Mouse (Mus musculus) embryonic facial prominence, embryonic 14.5 days (tissue): ENCODE results near the gene Kpna3. TPM values are rescaled to one million over a fixed set of nuclear protein-coding genes. Genes with fewer than 3 reads are reported as not detected.
A peak's percentile ranks its signal among the peaks of the same experiment; 100 is the strongest.

Source experiments
- ATAC-seq: fragments of 200-750 bp; cut with Nextera tagmentation; 2 replicates; pipeline ENCODE4 v1.8.0; 2017; ENCODE audit warnings: low read depth, moderate number of reproducible peaks, moderate TSS enrichment
- DNase-seq: peaks from one replicate; pipeline ENCODE4 v3.0.0-alpha.2; 2015; ENCODE audit warnings: low spot score
- H3K27ac ChIP-seq: fragments of 300-500 bp; sonication (generic); replicated peaks from 2 replicates; pipeline ENCODE4 v1.5.1; 2014; ENCODE audit warnings: low read depth, mild to moderate bottlenecking, low read length, moderate library complexity
- H3K27me3 ChIP-seq: fragments of 300-500 bp; sonication (generic); replicated peaks from 2 replicates; pipeline ENCODE4 v1.6.1; 2014; ENCODE audit warnings: low read length; ENCODE audit not compliant: control insufficient read depth, insufficient read depth
- H3K36me3 ChIP-seq: fragments of 300-500 bp; sonication (generic); 2 replicates; pipeline ENCODE4 v1.6.1; 2014; ENCODE audit warnings: low read length, mixed read lengths; ENCODE audit not compliant: control insufficient read depth, insufficient read depth
- H3K4me1 ChIP-seq: fragments of 300-500 bp; sonication (generic); 2 replicates; pipeline ENCODE4 v1.6.1; 2014; ENCODE audit warnings: antibody characterized with exemption, low read length; ENCODE audit not compliant: control insufficient read depth, insufficient read depth
- H3K4me2 ChIP-seq: fragments of 300-500 bp; sonication (generic); 2 replicates; pipeline ENCODE4 v1.6.1; 2014; ENCODE audit warnings: low read depth, mild to moderate bottlenecking, low read length, moderate library complexity, mixed read lengths
- H3K4me3 ChIP-seq: fragments of 300-500 bp; sonication (generic); 2 replicates; pipeline ENCODE4 v1.5.1; 2014; ENCODE audit warnings: low read depth, mild to moderate bottlenecking, low read length
- H3K9ac ChIP-seq: fragments of 300-500 bp; sonication (generic); 2 replicates; pipeline ENCODE4 v1.6.1; 2014; ENCODE audit warnings: low read depth, mild to moderate bottlenecking, low read length, moderate library complexity, mixed read lengths
- H3K9me3 ChIP-seq: fragments of 300-500 bp; sonication (generic); 2 replicates; pipeline ENCODE4 v1.6.1; 2016; ENCODE audit warnings: low read length; ENCODE audit not compliant: control insufficient read depth
- WGBS: fragments of 180-500 bp; shearing (Covaris S2); extraction: QIAGEN DNeasy Blood & Tissue Kit; methylation state at CpG from one replicate; pipeline ENCODE4 v1.1.7; 2014; 5-methylcytosine and 5-hydroxymethylcytosine counted together
- polyA plus RNA-seq: library from polyadenylated mRNA; unstranded; fragments of >200 nt; fragmentation: Nextera tagmentation; extraction: Ambion mirVana; gene quantifications from 2 replicates; pipeline ENCODE4 v1.2.1, GENCODE M21; 2014

The Kpna3 gene
- polyA plus RNA-seq, 1 experiment from 2014 or later = 59.1 TPM

GRCm38 (mm10) chr14:61414199-61414598 is 25.5 kb downstream of the Kpna3 start:
- Histone ChIP-seq H3K4me2 (no peak overlapping the region), H3K9ac (no peak overlapping the region), H3K27ac (no peak overlapping the region), H3K4me3 (no peak overlapping the region), H3K4me1 (peaks cover 9% of the 10 kb centered on the region; the same call in 1 of the 2 replicates), H3K9me3 (no peaks in the 10 kb centered on the region), H3K27me3 (no peaks in the 10 kb centered on the region), H3K36me3 (no peaks in the 10 kb centered on the region)
- DNase-seq (no peak), ATAC-seq (no peak)
- 49% methylated on average over 5 of the region's 5 CpGs for WGBS

- no peaks in the 10 kb centered on the region for H3K9me3 ChIP-seq
- ATAC-seq (no peak), DNase-seq (peak; percentile 16)
- H3K4me1 ChIP-seq = peaks cover 9% of the 10 kb centered on the region; the same call in 1 of the 2 replicates
- no peak overlapping the region for H3K4me2 ChIP-seq
- WGBS = 63% methylated on average over 3 of the region's 3 CpGs
- H3K36me3 ChIP-seq = no peaks in the 10 kb centered on the region
- H3K4me3 ChIP-seq = no peak overlapping the region
- H3K27me3 ChIP-seq = no peaks in the 10 kb centered on the region
- no peak overlapping the region for H3K9ac ChIP-seq
- no peak overlapping the region for H3K27ac ChIP-seq
These were observed 26.0 kb downstream of the Kpna3 start for GRCm38 (mm10) chr14:61413686-61414085.

DNA sequence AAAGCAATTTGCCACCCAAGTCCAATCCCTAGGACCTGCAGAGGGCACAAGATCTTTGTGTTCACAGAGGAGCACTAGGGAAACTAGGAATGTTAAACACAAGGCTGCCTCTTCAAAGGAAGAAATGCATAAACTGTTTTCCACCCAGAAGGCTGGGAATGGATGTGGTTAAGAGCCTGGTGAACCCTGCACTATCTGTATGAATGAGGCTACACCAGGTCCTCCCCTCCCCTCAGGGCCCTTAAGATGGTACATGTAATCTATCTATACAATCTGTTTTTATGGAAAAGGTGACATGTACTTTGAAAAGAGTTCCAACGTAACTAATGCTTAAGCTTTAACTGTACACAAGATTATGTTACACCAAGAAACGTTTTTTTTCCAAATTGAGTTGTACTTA is 29.7 kb downstream of the Kpna3 start:
- no peaks in the 10 kb centered on the region for H3K9me3 ChIP-seq
- no peak overlapping the region for H3K4me2 ChIP-seq
- WGBS = 41% methylated on average over 2 of the region's 2 CpGs
- H3K36me3 ChIP-seq = no peaks in the 10 kb centered on the region
- peaks cover 3% of the 10 kb centered on the region; the same call in 1 of the 2 replicates for H3K4me1 ChIP-seq
- DNase-seq (no peak), ATAC-seq (no peak)
- no peaks in the 10 kb centered on the region for H3K27me3 ChIP-seq
- H3K4me3 ChIP-seq = no peak overlapping the region
- H3K27ac ChIP-seq = no peak overlapping the region
- H3K9ac ChIP-seq = no peak overlapping the region

DNA sequence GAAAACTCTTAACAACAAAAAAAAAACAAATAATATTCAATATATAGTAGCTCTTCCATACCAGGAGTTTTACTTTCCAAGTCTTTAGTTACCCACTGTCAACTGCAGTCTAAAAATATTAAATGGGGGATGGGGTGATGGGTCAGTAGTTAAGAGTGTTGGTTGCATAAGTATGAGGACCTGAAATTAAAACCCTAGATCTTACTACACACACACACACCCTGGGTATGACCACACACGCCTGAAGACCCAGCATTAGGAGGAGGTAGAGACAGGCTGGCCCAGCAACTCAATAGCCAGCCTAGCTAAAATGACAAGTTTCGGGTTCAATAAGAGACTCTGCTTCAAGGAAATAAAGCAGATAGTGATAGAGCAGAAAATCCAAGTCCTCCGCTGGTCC is 32.6 kb downstream of the Kpna3 start:
- H3K9ac ChIP-seq = no peak overlapping the region
- H3K4me2 ChIP-seq = no peak overlapping the region
- peaks cover 3% of the 10 kb centered on the region; the same call in 1 of the 2 replicates for H3K4me1 ChIP-seq
- H3K4me3 ChIP-seq = no peak overlapping the region
- WGBS = 94% methylated on average over 3 of the region's 3 CpGs
- no peak for ATAC-seq
- no peak for DNase-seq
- H3K36me3 ChIP-seq = peaks cover 3% of the 10 kb centered on the region
- no peaks in the 10 kb centered on the region for H3K9me3 ChIP-seq
- H3K27me3 ChIP-seq = no peaks in the 10 kb centered on the region
- no peak overlapping the region for H3K27ac ChIP-seq

- Histone ChIP-seq H3K36me3 (peaks cover 13% of the 10 kb centered on the region), H3K27ac (no peak overlapping the region), H3K9me3 (no peaks in the 10 kb centered on the region), H3K27me3 (no peaks in the 10 kb centered on the region), H3K4me1 (peaks cover 3% of the 10 kb centered on the region; the same call in 1 of the 2 replicates), H3K4me2 (no peak overlapping the region), H3K4me3 (no peak overlapping the region), H3K9ac (no peak overlapping the region)
- ATAC-seq (no peak), DNase-seq (no peak)
These were observed 33.9 kb downstream of the Kpna3 start for GRCm38 (mm10) chr14:61405761-61406160.

GRCm38 (mm10) chr14:61404941-61405340 is 34.7 kb downstream of the Kpna3 start:
- Histone ChIP-seq H3K4me3 (no peak overlapping the region), H3K27me3 (no peaks in the 10 kb centered on the region), H3K4me1 (peaks cover 3% of the 10 kb centered on the region; the same call in 1 of the 2 replicates), H3K36me3 (peaks cover 17% of the 10 kb centered on the region), H3K27ac (no peak overlapping the region), H3K4me2 (no peak overlapping the region), H3K9ac (no peak overlapping the region), H3K9me3 (no peaks in the 10 kb centered on the region)
- 44% methylated on average over 3 of the region's 3 CpGs for WGBS
- ATAC-seq = no peak
- DNase-seq = no peak

DNA sequence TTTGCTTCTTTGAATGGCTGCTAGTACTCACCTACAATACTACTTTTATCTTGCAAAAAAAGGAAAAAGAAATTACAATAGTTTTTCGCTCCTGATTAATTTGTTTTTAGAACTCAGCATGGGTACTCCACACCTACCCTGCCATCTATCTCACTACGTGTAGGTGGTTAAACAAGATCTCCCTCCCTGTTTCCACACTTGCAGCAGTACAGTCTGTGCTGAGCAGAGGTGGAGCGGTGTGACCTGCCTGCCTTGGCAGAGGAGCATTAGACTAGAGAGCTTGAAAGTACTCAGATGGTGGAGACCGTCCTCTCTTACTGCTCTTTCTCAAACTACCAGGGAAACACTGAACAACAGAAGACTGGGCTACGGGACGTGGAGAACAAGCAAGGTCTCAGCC is 44.9 kb downstream of the Kpna3 start:
- Histone ChIP-seq H3K4me1 (no peaks in the 10 kb centered on the region), H3K4me2 (no peak overlapping the region), H3K9me3 (no peaks in the 10 kb centered on the region), H3K9ac (no peak overlapping the region), H3K4me3 (no peak overlapping the region), H3K27me3 (no peaks in the 10 kb centered on the region), H3K27ac (no peak overlapping the region), H3K36me3 (peaks cover 32% of the 10 kb centered on the region)
- 93% methylated on average over 6 of the region's 6 CpGs for WGBS
- no peak for DNase-seq
- ATAC-seq = no peak

DNA sequence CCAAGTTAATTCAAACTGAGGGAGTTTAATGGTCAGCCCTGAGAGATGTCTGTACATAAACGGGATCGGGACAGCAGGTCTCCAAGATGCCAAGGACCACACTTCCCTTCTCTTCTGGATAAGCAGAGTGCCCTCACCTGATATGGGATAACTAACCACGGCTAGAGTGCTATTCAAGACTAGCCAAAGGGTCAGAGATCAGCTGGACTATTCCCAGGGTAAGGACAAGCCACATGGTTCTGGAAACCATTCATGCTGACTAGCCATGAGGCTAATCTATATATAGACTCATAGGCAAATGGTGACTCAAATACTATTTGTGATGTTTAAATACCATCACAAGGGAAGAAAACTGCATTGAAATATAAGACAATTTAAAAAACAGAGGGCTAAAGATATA is 49.1 kb downstream of the Kpna3 start:
- H3K36me3 ChIP-seq = peaks cover 43% of the 10 kb centered on the region
- H3K27me3 ChIP-seq = no peaks in the 10 kb centered on the region
- no peak overlapping the region for H3K9ac ChIP-seq
- no peak overlapping the region for H3K27ac ChIP-seq
- H3K4me2 ChIP-seq = no peak overlapping the region
- no peak overlapping the region for H3K4me3 ChIP-seq
- no peaks in the 10 kb centered on the region for H3K4me1 ChIP-seq
- H3K9me3 ChIP-seq = no peaks in the 10 kb centered on the region
- DNase-seq (no peak), ATAC-seq (no peak)
- WGBS = 89% methylated on average over 3 of the region's 3 CpGs

- no peak for ATAC-seq
- 90% methylated on average over 2 of the region's 2 CpGs for WGBS
These were observed 72.4 kb downstream of the Kpna3 start for GRCm38 (mm10) chr14:61367290-61367689.

More at GRCm38 (mm10) chr14:61367290-61367689, 72.4 kb downstream of the Kpna3 start:
- H3K27me3 ChIP-seq = no peaks in the 10 kb centered on the region
- H3K9me3 ChIP-seq = no peaks in the 10 kb centered on the region
- H3K36me3 ChIP-seq = peaks cover 45% of the 10 kb centered on the region
- H3K4me1 ChIP-seq = no peaks in the 10 kb centered on the region
- H3K4me3 ChIP-seq = no peak overlapping the region
- no peak overlapping the region for H3K27ac ChIP-seq
- no peak for DNase-seq
- no peak overlapping the region for H3K9ac ChIP-seq
- H3K4me2 ChIP-seq = no peak overlapping the region
